In genomic region chr17:55969966-55970891, GRCm38 (mm10) we compare ENCODE assay signal across 8 mouse cellular contexts. TPM values are rescaled to one million over a fixed set of nuclear protein-coding genes. Genes with fewer than 3 reads are reported as not detected.
DNase-seq lines count a peak whose midpoint lies in the region; ATAC-seq lines count a peak whose summit lies in the region.

Shd (plus strand) TSS chr17:55970467.

- peak; percentile 30 for DNase-seq in kidney, adult 18-20 months
- DNase-seq in kidney, adult 11 months: no peak
- DNase-seq in cerebellum, adult 11-12 months: peak; percentile 66
- peak; percentile 61 for DNase-seq in lung, postnatal 10 days
- peak; percentile 66 for DNase-seq in testis, postnatal 10 days (ENCODE audit: low spot score)
- DNase-seq in spleen, postnatal 36 days (ENCODE audit: low spot score in 2 of 2): no peak

- WGBS in forebrain, embryonic 15.5 days: 7% methylated on average over 55 of the region's 55 CpGs
- WGBS in kidney, embryonic 16.5 days: 9% methylated on average over 52 of the region's 55 CpGs

- H3K4me3 ChIP-seq in forebrain, embryonic 15.5 days: peak within 1 kb of the TSS; percentile 57
- peak within 1 kb of the TSS; percentile 61 for H3K4me3 ChIP-seq in kidney, embryonic 16.5 days (ENCODE audit: low read length)

- peak within 1 kb of the TSS; percentile 67 for H3K27ac ChIP-seq in forebrain, embryonic 15.5 days (replicated peaks)
- peak within 1 kb of the TSS; percentile 54 for H3K27ac ChIP-seq in kidney, embryonic 16.5 days (ENCODE audit: low read length)

- H3K9me3 ChIP-seq in forebrain, embryonic 15.5 days: no peaks in the 10 kb centered on the region
- no peaks in the 10 kb centered on the region for H3K9me3 ChIP-seq in kidney, embryonic 16.5 days (ENCODE audit: low read length)

- no peaks in the 10 kb centered on the region for H3K27me3 ChIP-seq in forebrain, embryonic 15.5 days
- H3K27me3 ChIP-seq in kidney, embryonic 16.5 days (ENCODE audit: insufficient read depth, low read length): 0 out of 2 replicates have a peak, but pooled peaks cover 7% of the 10 kb centered on the region

- H3K36me3 ChIP-seq in forebrain, embryonic 15.5 days: peaks cover 19% of the 10 kb centered on the region
- H3K36me3 ChIP-seq in kidney, embryonic 16.5 days (ENCODE audit: insufficient read depth, low read length): peaks cover 16% of the 10 kb centered on the region

- peaks cover 23% of the 10 kb centered on the region for H3K4me1 ChIP-seq in forebrain, embryonic 15.5 days
- peaks cover 16% of the 10 kb centered on the region for H3K4me1 ChIP-seq in kidney, embryonic 16.5 days (ENCODE audit: insufficient read depth, low read length)

- H3K9ac ChIP-seq in forebrain, embryonic 15.5 days (replicated peaks): peak within 1 kb of the TSS; percentile 78
- H3K9ac ChIP-seq in kidney, embryonic 16.5 days (replicated peaks; ENCODE audit: low read length): peak within 1 kb of the TSS; percentile 83

- H3K4me2 ChIP-seq in forebrain, embryonic 15.5 days (replicated peaks): peak within 1 kb of the TSS; percentile 71
- H3K4me2 ChIP-seq in kidney, embryonic 16.5 days (replicated peaks; ENCODE audit: low read depth, low read length): peak within 1 kb of the TSS; percentile 98

- peak; percentile 57 for ATAC-seq in forebrain, embryonic 15.5 days (replicated peaks)
- peak; percentile 43 for ATAC-seq in kidney, embryonic 16.5 days (ENCODE audit: low FRiP score, low TSS enrichment)

RNA-seq across cellular contexts. Expression of gene Shd, which starts in this region (rescaled TPM):
- polyA plus RNA-seq in forebrain, embryonic 15.5 days (2015; fragmentation: Nextera tagmentation; extraction: Ambion mirVana): 118 and 121 TPM in 2 replicates
- 41.6 and 46.0 TPM in 2 replicates for polyA plus RNA-seq in kidney, embryonic 16.5 days (2015; fragmentation: Nextera tagmentation; extraction: Ambion mirVana)

Comparison
In these comparisons a context has a peak if more than half of its experiments do, and no peak if none do; other contexts are left out.
1. DNase-seq: peak in kidney, adult 18-20 months (single experiment), cerebellum, adult 11-12 months (single experiment), lung, postnatal 10 days (single experiment) and testis, postnatal 10 days (single experiment); none in kidney, adult 11 months (single experiment) and spleen, postnatal 36 days (0 of 2).